In genomic region chr2:26519753-26520152, GRCm38 (mm10) we compare ENCODE assay signal across 14 mouse cellular contexts.
"Had no signal": no experiment of that assay in that cellular context is flagged by ENCODE, and none has a peak within 500 bp of the region (broad histone marks: within the 10 kb centered on the region; RNA-seq: fewer than 3 reads in every experiment).

No protein-coding gene starts in this region.

- H3K9ac ChIP-seq: liver, embryonic 15.5 days; lung, embryonic 14.5 days; midbrain, embryonic 12.5 days; stomach, embryonic 15.5 days had no signal

- H3K9me3 ChIP-seq: liver, embryonic 15.5 days; midbrain, embryonic 12.5 days; stomach, embryonic 15.5 days had no signal

- H3K27ac ChIP-seq: layer of hippocampus, adult 2 months; liver, embryonic 15.5 days; macrophage; midbrain, embryonic 12.5 days; stomach, embryonic 15.5 days had no signal

- H3K36me3 ChIP-seq: liver, embryonic 15.5 days; midbrain, embryonic 12.5 days; stomach, embryonic 15.5 days had no signal

- H3K27me3 ChIP-seq: liver, embryonic 15.5 days; midbrain, embryonic 12.5 days; stomach, embryonic 15.5 days had no signal

- H3K4me2 ChIP-seq: liver, embryonic 11.5 days; liver, embryonic 15.5 days; lung, embryonic 14.5 days; midbrain, embryonic 12.5 days; stomach, embryonic 15.5 days had no signal

- H3K4me3 ChIP-seq: layer of hippocampus, adult 2 months; liver, embryonic 15.5 days; megakaryocyte, embryonic 14.5 days; midbrain, embryonic 12.5 days; stomach, embryonic 15.5 days had no signal

- DNase-seq: kidney, postnatal 36 days; left cerebral cortex, postnatal 4 days; lung, embryonic 14.5 days; lung, postnatal 14 days; right cerebral cortex, postnatal 14 days; thymus, adult 2 months; thymus, postnatal 25 days had no signal
